Mouse (Mus musculus) left cerebral cortex, adult 2 months (tissue): Measurements from ENCODE around the gene Cd300ld4. TPM values are rescaled to one million over a fixed set of nuclear protein-coding genes. Genes with fewer than 3 reads are reported as not detected.
"Not testable (repeated sequence)": the region's sequence is repeated elsewhere in the genome, so short reads cannot be mapped to it uniquely, and the experiment has no call there.

ENCODE experiments used
- DNase-seq, 2 experiments: peaks; one replicate each; pipeline ENCODE4 v3.0.0; 2021 to 2022; ENCODE audit warnings: low spot score in 2 of 2, mixed read lengths in 1 of 2; ENCODE audit errors: extremely low spot score in 1 of 2
- H3K27ac ChIP-seq: fragments of 200-600 bp; 2 replicates; pipeline ENCODE4 v1.8.1; 2022
- H3K4me3 ChIP-seq: fragments of 200-600 bp; 2 replicates; pipeline ENCODE4 v1.8.1; 2022
- CTCF ChIP-seq: fragments of 200-600 bp; IDR thresholded peaks from 2 replicates; pipeline ENCODE4 v1.8.1; 2022; ENCODE audit warnings: antibody characterized with exemption, mild to moderate bottlenecking, moderate library complexity
- intact Hi-C: fragments of 180-260 bp; cut with DNase I; formaldehyde crosslinking; loops from one replicate; pipeline ENCODE4 v1.15.1; 2025
- total RNA-seq, 2 experiments: library from RNA; stranded (reverse); gene quantifications; 2 replicates each; pipeline ENCODE4 v1.2.3; 2021

Cd300ld4 gene
- total RNA-seq, 2 experiments from 2014 or later: not detected

DNA sequence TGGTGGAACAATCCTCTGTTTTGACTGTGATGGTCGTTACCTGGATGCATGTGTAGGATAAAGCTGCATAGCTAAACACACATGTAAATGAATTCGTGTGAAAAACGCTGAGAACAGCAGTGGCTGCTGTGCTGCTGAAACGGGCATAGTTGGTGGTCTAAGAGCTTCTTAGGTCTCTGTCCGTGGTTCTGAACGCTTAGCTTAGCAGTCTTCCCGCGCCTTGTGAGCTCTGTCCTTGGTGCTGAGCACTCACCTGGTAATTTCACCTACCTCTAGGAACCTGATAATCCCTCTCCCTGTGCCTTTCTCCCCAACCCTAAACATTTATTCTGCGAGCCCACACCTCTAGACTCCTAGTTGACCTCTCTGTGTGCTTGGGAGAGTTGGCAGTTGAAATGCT lies 25.4 kb upstream of the Cd300ld4 start:
- intact Hi-C loops: loop anchor here (10.0 kb wide), 2 partner anchors 237 to 307 kb away; no protein-coding TSS in a partner anchor

DNA sequence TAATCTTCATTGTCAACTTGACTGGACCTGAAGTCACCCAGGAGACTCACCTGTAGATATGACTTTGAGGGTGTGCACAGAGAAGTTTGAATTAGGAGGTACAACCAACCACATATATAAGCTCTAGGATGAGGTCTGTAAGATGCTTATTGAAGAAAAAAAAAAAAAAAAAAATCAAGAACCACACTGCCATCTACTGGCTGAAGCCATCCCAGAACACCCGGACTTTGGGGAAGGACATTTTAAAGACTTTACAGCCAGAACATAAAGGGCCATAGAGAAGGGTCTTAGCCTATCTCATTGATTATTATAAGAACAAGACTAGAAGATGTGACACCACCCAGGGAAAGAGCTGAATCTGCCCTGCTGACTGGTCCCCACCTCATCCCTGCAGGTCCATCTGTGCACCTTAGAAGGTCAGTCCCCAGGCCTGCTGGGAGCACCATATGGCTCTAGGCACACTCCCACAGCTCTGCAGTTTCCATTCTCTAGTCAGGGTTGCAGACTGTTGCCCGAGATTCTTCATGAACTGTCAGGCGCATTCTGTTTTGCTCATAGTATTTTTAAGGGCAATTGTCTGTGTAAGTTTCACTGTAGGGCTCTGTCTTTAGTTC lies 22.6 kb upstream of the Cd300ld4 start:
- intact Hi-C loops: no loop called here
- no peak for DNase-seq
- no peak overlapping the region for H3K4me3 ChIP-seq
- peak; percentile 63 for TF ChIP-seq CTCF
- H3K27ac ChIP-seq: no peak overlapping the region

More for the DNA sequence above, 25.4 kb upstream of the Cd300ld4 start:
- H3K4me3 ChIP-seq: no peak overlapping the region
- no peak overlapping the region for H3K27ac ChIP-seq
- no peak for TF ChIP-seq CTCF
- DNase-seq: no peak

DNA sequence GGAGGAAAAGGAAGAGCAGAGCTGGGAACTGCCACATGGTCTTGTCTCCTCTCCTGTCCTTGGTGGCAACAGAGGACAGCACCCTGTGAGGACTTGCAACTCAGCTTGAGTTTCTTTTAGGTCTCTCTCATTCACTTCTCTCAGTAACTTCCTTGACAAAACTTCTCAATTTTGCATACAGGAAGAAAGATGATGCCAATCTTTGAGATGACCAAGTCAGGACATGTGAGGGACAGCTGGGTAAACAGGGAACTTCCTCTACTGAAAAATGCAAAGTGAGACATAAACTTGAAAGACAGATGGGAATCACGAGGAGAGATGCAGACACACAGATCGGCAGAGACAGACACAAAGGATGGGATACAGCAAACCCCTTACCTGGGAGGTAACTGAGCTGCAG lies 21.4 kb upstream of the Cd300ld4 start, which contains the start of gene Cd300ld3:
Gene Cd300ld3, minus strand, starts transcription at position 151 of the 400 bp plus-strand sequence.
- no peak for TF ChIP-seq CTCF
- H3K4me3 ChIP-seq: no peak within 1 kb of the TSS
- no peak within 1 kb of the TSS for H3K27ac ChIP-seq
- no peak for DNase-seq
- intact Hi-C loops: no loop called here

DNA sequence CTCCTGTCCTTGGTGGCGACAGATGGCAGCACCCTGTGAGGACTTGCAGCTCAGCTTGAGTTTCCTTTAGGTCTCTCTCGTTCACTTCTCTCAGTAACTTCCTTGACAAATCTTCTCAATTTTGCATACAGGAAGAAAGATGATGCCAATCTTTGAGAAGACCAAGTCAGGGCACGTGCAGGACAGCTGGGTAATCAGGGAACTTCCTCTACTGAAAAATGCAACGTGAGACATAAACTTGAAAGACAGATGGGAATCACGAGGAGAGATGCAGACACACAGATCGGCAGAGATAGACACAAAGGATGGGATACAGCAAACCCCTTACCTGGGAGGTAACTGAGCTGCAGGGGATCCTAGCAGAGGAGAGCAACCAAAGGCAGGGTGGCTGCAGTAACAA lies 10.9 kb upstream of the Cd300ld4 start, which contains the start of gene Cd300ld5:
Gene Cd300ld5, minus strand, starts transcription at position 101 of the 400 bp plus-strand sequence.
- H3K27ac ChIP-seq, H3K4me3 ChIP-seq, intact Hi-C loops, DNase-seq: not testable (repeated sequence)

DNA sequence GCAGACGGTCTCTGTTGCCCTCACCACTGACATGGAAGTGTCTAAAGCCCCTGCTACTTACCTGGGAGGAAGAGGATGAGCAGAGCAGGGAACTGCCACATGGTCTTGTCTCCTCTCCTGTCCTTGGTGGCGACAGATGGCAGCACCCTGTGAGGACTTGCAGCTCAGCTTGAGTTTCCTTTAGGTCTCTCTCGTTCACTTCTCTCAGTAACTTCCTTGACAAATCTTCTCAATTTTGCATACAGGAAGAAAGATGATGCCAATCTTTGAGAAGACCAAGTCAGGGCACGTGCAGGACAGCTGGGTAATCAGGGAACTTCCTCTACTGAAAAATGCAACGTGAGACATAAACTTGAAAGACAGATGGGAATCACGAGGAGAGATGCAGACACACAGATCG lies 10.7 kb downstream of the Cd300ld4 start, which contains the start of gene Cd300ld2:
Gene Cd300ld2, minus strand, starts transcription at position 101 of the 400 bp plus-strand sequence.
- H3K4me3 ChIP-seq, intact Hi-C loops, H3K27ac ChIP-seq, DNase-seq: not testable (repeated sequence)

DNA sequence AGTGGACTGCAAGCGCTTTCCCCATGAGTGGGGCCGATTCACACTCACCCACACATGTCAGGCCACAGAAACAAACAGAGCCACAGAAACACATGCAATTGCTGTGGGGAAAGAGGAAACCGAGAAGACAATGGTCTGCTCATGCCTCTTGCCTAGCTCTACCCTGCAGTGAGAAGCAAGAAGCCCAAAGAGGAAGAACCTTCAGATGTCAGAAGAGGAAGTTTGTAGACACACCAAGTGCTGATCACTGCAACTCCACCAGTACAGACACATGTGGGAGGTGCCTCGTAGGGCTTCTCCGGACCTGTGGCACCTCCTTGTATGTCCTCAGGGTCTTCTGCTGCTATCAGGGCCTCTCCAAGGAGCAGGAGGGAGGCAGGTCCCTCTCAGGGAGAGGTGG lies 22.7 kb downstream of the Cd300ld4 start:
- no peak for TF ChIP-seq CTCF
- no peak overlapping the region for H3K4me3 ChIP-seq
- no peak overlapping the region for H3K27ac ChIP-seq
- DNase-seq: no peak
- intact Hi-C loops: no loop called here

DNA sequence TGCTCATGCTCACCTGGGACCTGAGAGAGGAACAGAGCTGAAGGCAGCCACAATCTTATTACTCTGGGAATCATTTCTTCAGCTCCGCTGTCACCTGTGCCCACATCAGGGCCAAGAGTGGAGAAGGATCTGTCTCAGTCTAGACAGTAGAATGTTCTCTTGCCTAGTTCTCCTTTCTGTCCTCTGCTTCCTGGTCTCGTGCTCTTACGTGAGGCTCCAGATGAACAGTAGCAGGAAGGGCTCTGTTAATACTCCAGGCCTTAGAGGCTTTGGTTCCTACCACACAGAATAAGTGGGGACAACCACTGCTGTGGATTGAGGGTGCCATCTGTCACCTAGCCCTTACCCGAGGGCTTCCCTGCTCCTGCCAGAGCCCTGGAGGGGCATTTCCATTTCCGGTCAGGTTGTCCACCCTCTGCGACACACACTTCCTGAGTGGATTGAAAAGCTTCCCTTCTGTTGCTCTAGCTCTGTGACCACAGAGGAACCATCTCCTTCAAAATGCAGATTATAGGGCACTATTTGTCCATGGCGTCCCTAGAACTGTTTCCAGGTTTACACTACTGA lies 25.3 kb downstream of the Cd300ld4 start, which contains the start of gene Cd300c2:
Gene Cd300c2, minus strand, starts transcription at position 407 of the 567 bp plus-strand sequence.
- Histone ChIP-seq H3K27ac (no peak within 1 kb of the TSS), H3K4me3 (no peak within 1 kb of the TSS)
- TF ChIP-seq CTCF: no peak
- intact Hi-C loops: no loop called here
- no peak for DNase-seq

DNA sequence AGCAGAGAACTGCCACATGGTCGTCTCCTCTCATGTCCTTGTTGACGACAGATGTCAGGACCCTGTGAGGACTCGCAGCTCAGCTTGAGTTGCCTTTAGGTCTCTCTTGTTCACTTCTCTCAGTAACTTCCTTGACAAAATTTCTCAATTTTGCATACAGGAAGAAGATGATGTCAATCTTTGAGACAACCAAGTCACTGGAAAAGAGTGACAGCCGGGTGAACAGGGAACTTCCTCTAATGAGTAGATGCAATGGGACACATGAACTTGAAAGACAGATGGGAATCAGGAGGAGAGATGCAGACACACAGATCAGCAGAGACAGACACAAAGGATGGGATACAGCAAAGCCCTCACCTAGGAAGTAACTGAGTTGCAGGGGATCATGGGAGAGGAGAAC lies 37.0 kb downstream of the Cd300ld4 start, which contains the start of gene Cd300ld:
Gene Cd300ld, minus strand, starts transcription at position 130 of the 400 bp plus-strand sequence.
- no peak for TF ChIP-seq CTCF
- Histone ChIP-seq H3K4me3 (no peak within 1 kb of the TSS), H3K27ac (no peak within 1 kb of the TSS)
- intact Hi-C loops: no loop called here
- no peak for DNase-seq

DNA sequence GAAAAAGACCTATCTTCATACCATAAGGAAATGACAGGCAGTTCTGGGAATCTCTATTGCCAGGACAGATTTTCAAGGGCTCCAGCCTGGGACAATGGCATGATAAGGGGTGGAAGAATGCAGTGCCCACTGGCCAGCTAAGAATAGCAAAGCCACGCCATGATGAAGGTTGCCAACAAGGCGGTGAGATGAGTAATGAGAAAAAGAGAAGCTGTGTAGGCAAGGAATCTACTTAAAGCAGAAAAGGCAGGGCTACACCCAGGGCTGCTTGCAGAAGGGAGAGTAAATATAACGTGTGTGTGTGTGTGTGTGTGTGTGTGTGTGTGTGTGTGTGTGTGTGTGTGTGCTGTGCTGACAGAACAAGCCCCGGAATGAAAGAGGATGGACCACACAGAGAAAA lies 44.9 kb downstream of the Cd300ld4 start:
- Histone ChIP-seq H3K27ac (no peak overlapping the region), H3K4me3 (no peak overlapping the region)
- no peak for TF ChIP-seq CTCF
- intact Hi-C loops: loop anchor here (5.0 kb wide), 1 partner anchor 60 kb away; no protein-coding TSS in a partner anchor
- DNase-seq: no peak

DNA sequence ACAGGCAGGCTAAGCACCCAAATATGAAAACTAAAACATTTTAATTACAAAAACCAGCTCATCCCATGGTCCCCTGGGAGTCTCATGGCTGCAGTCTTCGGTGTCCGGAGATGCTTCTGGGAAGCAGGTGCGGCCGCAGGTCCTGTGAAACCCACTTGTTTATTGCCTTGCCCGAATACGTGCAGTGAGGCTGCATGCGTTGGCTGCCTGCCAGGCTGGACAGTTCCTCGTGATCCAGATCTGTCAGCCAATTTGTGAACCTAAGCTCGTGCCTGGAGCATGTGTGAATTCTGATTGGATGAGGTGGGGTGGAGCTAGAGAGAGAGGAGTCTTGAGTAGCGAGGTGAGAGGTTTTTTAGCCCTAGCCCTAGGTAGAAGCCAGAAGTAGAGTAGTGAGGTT lies 54.1 kb downstream of the Cd300ld4 start:
- Histone ChIP-seq H3K4me3 (no peak overlapping the region), H3K27ac (no peak overlapping the region)
- no peak for DNase-seq
- intact Hi-C loops: no loop called here
- TF ChIP-seq CTCF: no peak

Other genes with a start within 250 kb of the Cd300ld4 start
- gene Btbd17, start 231.1 kb downstream of the Cd300ld4 start, total RNA-seq: 10 to 100 TPM; 29.5 to 29.8 TPM
- gene Gpr142, start 228.1 kb downstream of the Cd300ld4 start, total RNA-seq: not detected
- gene Gprc5c, start 175.9 kb downstream of the Cd300ld4 start, total RNA-seq: 1 to 10 TPM; 4.0 to 5.4 TPM
- gene Cd300a, start 137.0 kb downstream of the Cd300ld4 start, total RNA-seq: under 1 TPM; 0.56 to 0.84 TPM
- gene Cd300lb, start 92.6 kb downstream of the Cd300ld4 start, total RNA-seq: not detected
- not detected for gene Cd300c, start 57.9 kb downstream of the Cd300ld4 start, total RNA-seq
- under 1 TPM in 1 of 2 experiments, not detected in 1; 0.14 TPM for gene Cd300ld, start 37.1 kb downstream of the Cd300ld4 start, total RNA-seq
- 1 to 10 TPM; 3.6 to 3.9 TPM for gene Cd300c2, start 25.1 kb downstream of the Cd300ld4 start, total RNA-seq
- gene Cd300ld2, start 10.8 kb downstream of the Cd300ld4 start, total RNA-seq: not detected
- gene Cd300ld5, start 10.8 kb upstream of the Cd300ld4 start, total RNA-seq: under 1 TPM; 0.77 to 0.96 TPM
- gene Cd300ld3, start 21.4 kb upstream of the Cd300ld4 start, total RNA-seq: under 1 TPM in 1 of 2 experiments, not detected in 1; 0.77 TPM
- under 1 TPM in 1 of 2 experiments, not detected in 1; 0.27 TPM for gene Cd300e, start 35.2 kb upstream of the Cd300ld4 start, total RNA-seq
- 1 to 10 TPM; 1.8 to 2.4 TPM for gene Rab37, start 64.4 kb upstream of the Cd300ld4 start, total RNA-seq
- gene Cd300lf, start 107.0 kb upstream of the Cd300ld4 start, total RNA-seq: under 1 TPM in 1 of 2 experiments, not detected in 1; 0.58 TPM
- gene Slc9a3r1, start 136.3 kb upstream of the Cd300ld4 start, total RNA-seq: 10 to 100 TPM; 68.8 to 75.2 TPM
- gene Tmem104, start 160.5 kb upstream of the Cd300ld4 start, total RNA-seq: 10 to 100 TPM; 16.2 to 16.8 TPM
- 10 to 100 TPM; 23.1 to 25.6 TPM for gene Nat9, start 160.8 kb upstream of the Cd300ld4 start, total RNA-seq
- 10 to 100 TPM; 37.4 to 40.0 TPM for gene Grin2c, start 240.2 kb upstream of the Cd300ld4 start, total RNA-seq